ENCODE assay signal across 9 mouse cellular contexts in genomic region chr2:74667842-74668357, GRCm38 (mm10). TPM values are rescaled to one million over a fixed set of nuclear protein-coding genes. Genes with fewer than 3 reads are reported as not detected.
DNase-seq lines count a peak whose midpoint lies in the region; ATAC-seq and TF ChIP-seq lines count a peak whose summit lies in the region.
"Had no signal": no experiment of that assay in that cellular context is flagged by ENCODE, and none has a peak within 500 bp of the region (broad histone marks: within the 10 kb centered on the region; RNA-seq: fewer than 3 reads in every experiment).

TSS of gene Hoxd13 (plus strand) at chr2:74668310.

- 0 out of 2 replicates have a peak within 1 kb of the TSS, but pooled peaks have one; percentile 18 for H3K9ac ChIP-seq in heart, embryonic 15.5 days
- H3K9ac ChIP-seq in heart, postnatal 0 days (replicated peaks; ENCODE audit: low read depth, low read length), result no peak within 1 kb of the TSS
- no peak within 1 kb of the TSS for H3K9ac ChIP-seq in liver, postnatal 0 days (replicated peaks)

- no peaks in the 10 kb centered on the region for H3K36me3 ChIP-seq in heart, embryonic 15.5 days
- no peaks in the 10 kb centered on the region for H3K36me3 ChIP-seq in heart, postnatal 0 days (replicated peaks; ENCODE audit: control insufficient read depth, insufficient read depth, low read length)
- H3K36me3 ChIP-seq in liver, postnatal 0 days (replicated peaks; ENCODE audit: insufficient read depth, low read length), result no peaks in the 10 kb centered on the region

- DNase-seq in heart, postnatal 36 days, result no peak
- DNase-seq in ZHBTc4 (ENCODE audit: low read depth, low spot score), result peak; percentile 67
- DNase-seq in heart, postnatal 0 days (ENCODE audit: low spot score), result no peak
- no peak for DNase-seq in liver, postnatal 0 days
- no peak for DNase-seq in frontal cortex, adult 2 months (ENCODE audit: extremely low spot score in 1 of 2, low spot score in 1 of 2)
- no peak for DNase-seq in T-cell, adult 2 months (ENCODE audit: low spot score)
- no peak for DNase-seq in cerebellum, adult 2 months
- DNase-seq: cerebellum, adult 8-10 months had no signal

- H3K4me2 ChIP-seq in heart, embryonic 15.5 days, result peak within 1 kb of the TSS; percentile 73
- peak within 1 kb of the TSS; percentile 68 for H3K4me2 ChIP-seq in heart, postnatal 0 days (ENCODE audit: low read depth, low read length)
- H3K4me2 ChIP-seq in liver, postnatal 0 days (ENCODE audit: low read depth, low read length), result peak within 1 kb of the TSS; percentile 64

- WGBS in heart, embryonic 15.5 days, result 1% methylated on average over 42 of the region's 51 CpGs
- under 1% methylated on average over 28 of the region's 51 CpGs for WGBS in heart, postnatal 0 days
- 7% methylated on average over 22 of the region's 51 CpGs for WGBS in liver, postnatal 0 days (ENCODE audit: insufficient replicate concordance)
- WGBS in cerebellum, adult 2 months, result 1% methylated on average over 43 of the region's 51 CpGs

- no peak for TF ChIP-seq POLR2A in cerebellum, adult 2 months (IDR thresholded peaks at IDR 0.05; ENCODE audit: borderline replicate concordance, insufficient read depth, low read length)

- no peak for TF ChIP-seq CTCF in heart, postnatal 0 days (IDR thresholded peaks at IDR 0.05; ENCODE audit: low read depth)
- TF ChIP-seq CTCF in liver, postnatal 0 days (IDR thresholded peaks at IDR 0.05; ENCODE audit: low read depth), result no peak
- TF ChIP-seq CTCF in cerebellum, adult 2 months (IDR thresholded peaks at IDR 0.05; ENCODE audit: borderline replicate concordance, insufficient read depth, low read depth, low read length), result no peak

- intact Hi-C loops in heart, postnatal 36 days (cut with DNase I), result no loop called here

- peak; percentile 65 for ATAC-seq in heart, embryonic 15.5 days (replicated peaks; ENCODE audit: insufficient number of reproducible peaks, insufficient read depth, low FRiP score, low read depth)
- no peak; the same call in 1 of the 2 replicates for ATAC-seq in heart, postnatal 0 days (ENCODE audit: insufficient read depth, low read depth)
- no peak for ATAC-seq in liver, postnatal 0 days

- H3K9me3 ChIP-seq in heart, embryonic 15.5 days (replicated peaks), result no peaks in the 10 kb centered on the region
- H3K9me3 ChIP-seq in heart, postnatal 0 days (replicated peaks; ENCODE audit: control insufficient read depth, low read length), result no peaks in the 10 kb centered on the region
- no peaks in the 10 kb centered on the region for H3K9me3 ChIP-seq in liver, postnatal 0 days (ENCODE audit: low read length)

- H3K4me1 ChIP-seq in heart, embryonic 15.5 days (replicated peaks), result peaks cover 18% of the 10 kb centered on the region
- peaks cover 8% of the 10 kb centered on the region; the same call in 1 of the 2 replicates for H3K4me1 ChIP-seq in heart, postnatal 0 days (ENCODE audit: control insufficient read depth, insufficient read depth)
- peaks cover 7% of the 10 kb centered on the region for H3K4me1 ChIP-seq in liver, postnatal 0 days (ENCODE audit: insufficient read depth)
- H3K4me1 ChIP-seq in cerebellum, adult 2 months (ENCODE audit: control insufficient read depth, insufficient read depth, low read length), result no peaks in the 10 kb centered on the region

- H3K27me3 ChIP-seq in heart, embryonic 15.5 days, result peaks cover 95% of the 10 kb centered on the region
- H3K27me3 ChIP-seq in heart, postnatal 0 days (ENCODE audit: control insufficient read depth, insufficient read depth, low read length), result peaks cover 99% of the 10 kb centered on the region
- peaks cover 97% of the 10 kb centered on the region for H3K27me3 ChIP-seq in liver, postnatal 0 days (ENCODE audit: insufficient read depth, low read length)
- peaks cover 12% of the 10 kb centered on the region; the same call in 1 of the 2 replicates for H3K27me3 ChIP-seq in cerebellum, adult 2 months (ENCODE audit: control insufficient read depth, insufficient read depth, low read length)

- no peak within 1 kb of the TSS for H3K27ac ChIP-seq in heart, embryonic 15.5 days
- no peak within 1 kb of the TSS for H3K27ac ChIP-seq in heart, postnatal 0 days (ENCODE audit: low read depth)
- no peak within 1 kb of the TSS for H3K27ac ChIP-seq in liver, postnatal 0 days (ENCODE audit: low read depth)
- H3K27ac ChIP-seq in cerebellum, adult 2 months (ENCODE audit: insufficient read depth, low read length), result no peak within 1 kb of the TSS

- TF ChIP-seq EP300 in heart, postnatal 0 days (IDR thresholded peaks at IDR 0.05; ENCODE audit: low read depth), result no peak
- no peak for TF ChIP-seq EP300 in liver, postnatal 0 days (IDR thresholded peaks at IDR 0.05; ENCODE audit: low read depth)

- H3K4me3 ChIP-seq in heart, embryonic 15.5 days, result peak within 1 kb of the TSS; percentile 45
- peak within 1 kb of the TSS; percentile 51 for H3K4me3 ChIP-seq in heart, postnatal 0 days (ENCODE audit: low read depth, low read length)
- H3K4me3 ChIP-seq in liver, postnatal 0 days (ENCODE audit: low read depth, low read length), result peak within 1 kb of the TSS; percentile 40
- no peak within 1 kb of the TSS for H3K4me3 ChIP-seq in cerebellum, adult 2 months (replicated peaks; ENCODE audit: insufficient read depth, low read depth, low read length)

RNA-seq across cellular contexts. Expression of gene Hoxd13, which starts in this region (rescaled TPM):
- 0.14 TPM in 1 of 2 replicates, not detected in the other for polyA plus RNA-seq in heart, embryonic 15.5 days (2015; fragmentation: Nextera tagmentation; extraction: Ambion mirVana)
- not detected for total RNA-seq in heart, postnatal 36 days (2021)
- total RNA-seq in heart, postnatal 0 days (2014; rRNA removed; ENCODE audit: low replicate concordance), result not detected in 2 replicates
- not detected in 2 replicates for polyA plus RNA-seq in heart, postnatal 0 days (2015; fragmentation: Nextera tagmentation; extraction: Ambion mirVana)
- not detected in 2 replicates for polyA plus RNA-seq in liver, postnatal 0 days (2015; fragmentation: Nextera tagmentation; extraction: Ambion mirVana)
- polyA plus RNA-seq in frontal cortex, adult 2 months (2012; rRNA removed), result not detected in 2 replicates
- 0.10 TPM in 1 of 2 replicates, not detected in the other for polyA plus RNA-seq in cerebellum, adult 2 months (2012; rRNA removed)

Comparison
In these comparisons a context has a peak if more than half of its experiments do, and no peak if none do; other contexts are left out.
1. Peak in ATAC-seq, H3K4me3 ChIP-seq, H3K9ac ChIP-seq and H3K4me2 ChIP-seq in heart, embryonic 15.5 days; RNA of the gene not detected or under 1 TPM.